Mouse (Mus musculus) midbrain, embryonic 16.5 days (tissue): ENCODE results near the gene Scgb1b10. TPM values are rescaled to one million over a fixed set of nuclear protein-coding genes. Genes with fewer than 3 reads are reported as not detected.
"Not testable (repeated sequence)": the region's sequence is repeated elsewhere in the genome, so short reads cannot be mapped to it uniquely, and the experiment has no call there.

ENCODE experiments used
- ATAC-seq: fragments of 200-750 bp; cut with Nextera tagmentation; 2 replicates; pipeline ENCODE4 v1.8.0; 2017; ENCODE audit warnings: moderate TSS enrichment
- H3K27ac ChIP-seq: fragments of 300-500 bp; sonication (generic); 2 replicates; pipeline ENCODE4 v1.5.1; 2014; ENCODE audit warnings: mild to moderate bottlenecking, low read length, mixed read lengths
- H3K27me3 ChIP-seq: fragments of 300-500 bp; sonication (generic); 2 replicates; pipeline ENCODE4 v1.6.1; 2014; ENCODE audit warnings: low read depth, low read length, mixed read lengths; ENCODE audit not compliant: control insufficient read depth, insufficient read depth
- H3K36me3 ChIP-seq: fragments of 300-500 bp; sonication (generic); 2 replicates; pipeline ENCODE4 v1.6.1; 2014; ENCODE audit warnings: mild to moderate bottlenecking, low read length, moderate library complexity, mixed read lengths; ENCODE audit not compliant: control insufficient read depth, insufficient read depth
- H3K4me1 ChIP-seq: fragments of 300-500 bp; sonication (generic); 2 replicates; pipeline ENCODE4 v1.6.1; 2014; ENCODE audit warnings: mild to moderate bottlenecking, low read length, mixed read lengths; ENCODE audit not compliant: control insufficient read depth, insufficient read depth
- H3K4me2 ChIP-seq: fragments of 300-500 bp; sonication (generic); 2 replicates; pipeline ENCODE4 v1.6.1; 2014; ENCODE audit warnings: mild to moderate bottlenecking, low read length, mixed read lengths
- H3K4me3 ChIP-seq: fragments of 300-500 bp; sonication (generic); 2 replicates; pipeline ENCODE4 v1.5.1; 2014; ENCODE audit warnings: low read depth, mild to moderate bottlenecking, low read length, moderate library complexity, mixed read lengths
- H3K9ac ChIP-seq: fragments of 300-500 bp; sonication (generic); 2 replicates; pipeline ENCODE4 v1.6.1; 2014; ENCODE audit warnings: low read depth, low read length, mixed read lengths
- H3K9me3 ChIP-seq: fragments of 300-500 bp; sonication (generic); replicated peaks from 2 replicates; pipeline ENCODE4 v1.6.1; 2014; ENCODE audit warnings: mild to moderate bottlenecking, low read length, mixed read lengths; ENCODE audit not compliant: control insufficient read depth, poor library complexity, severe bottlenecking
- polyA plus RNA-seq: library from polyadenylated mRNA; unstranded; fragments of >200 nt; fragmentation: Nextera tagmentation; extraction: Ambion mirVana; gene quantifications from 2 replicates; pipeline ENCODE4 v1.2.1, GENCODE M21; 2015

Scgb1b10 gene
- polyA plus RNA-seq, result not detected in 2 replicates

DNA sequence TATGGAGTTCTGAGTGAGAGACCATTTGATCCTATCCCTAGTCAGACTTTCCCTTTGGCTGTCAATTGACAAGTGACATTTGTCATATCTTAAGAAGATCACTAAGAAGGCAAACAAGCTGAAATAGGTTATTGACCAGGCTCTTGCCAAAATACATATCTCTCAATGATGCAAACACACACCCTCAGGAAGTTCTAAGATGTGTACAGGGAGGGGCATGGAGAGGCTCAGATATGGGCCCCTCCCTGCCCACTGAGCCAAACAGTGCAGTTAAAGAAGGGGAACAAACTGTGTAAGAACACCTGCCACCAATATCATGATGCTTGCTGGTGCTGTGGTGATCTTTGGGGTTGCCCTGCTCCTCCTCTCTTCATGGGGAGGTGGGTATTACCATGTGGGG, at the start of gene Scgb1b10:
Gene Scgb1b10 (plus strand): TSS at position 301 of the 400 bp plus-strand sequence.
- not testable (repeated sequence) for H3K9me3 ChIP-seq, H3K4me1 ChIP-seq, H3K27me3 ChIP-seq, ATAC-seq, H3K4me2 ChIP-seq, H3K4me3 ChIP-seq, H3K27ac ChIP-seq, H3K9ac ChIP-seq, H3K36me3 ChIP-seq

Other genes with a start within 250 kb of the Scgb1b10 start
- not detected in 2 replicates for gene Scgb2b11, start 110.3 kb downstream of the Scgb1b10 start, polyA plus RNA-seq
- not detected in 2 replicates for gene Scgb1b11, start 122.0 kb downstream of the Scgb1b10 start, polyA plus RNA-seq
- not detected in 2 replicates for gene Scgb2b12, start 226.4 kb downstream of the Scgb1b10 start, polyA plus RNA-seq
- gene Scgb1b12, start 233.3 kb downstream of the Scgb1b10 start, polyA plus RNA-seq, result not detected in 2 replicates